Mouse (Mus musculus) forebrain, postnatal 0 days (tissue): ENCODE results near the gene Evi5l. TPM values are rescaled to one million over a fixed set of nuclear protein-coding genes. Genes with fewer than 3 reads are reported as not detected.

Experiments used
- ATAC-seq: fragments of 200-750 bp; cut with Nextera tagmentation; 2 replicates; pipeline ENCODE4 v1.8.0; 2017; ENCODE audit warnings: mild to moderate bottlenecking, moderate library complexity
- DNase-seq: peaks from one replicate; pipeline ENCODE4 v3.0.0-alpha.2; 2015
- H3K27ac ChIP-seq: fragments of 300-500 bp; sonication (generic); 2 replicates; pipeline ENCODE4 v1.5.1; 2014; ENCODE audit warnings: low read depth, mild to moderate bottlenecking, antibody characterized with exemption, low read length, moderate library complexity, mixed read lengths
- H3K27me3 ChIP-seq: fragments of 300-500 bp; sonication (generic); 2 replicates; pipeline ENCODE4 v1.6.1; 2014; ENCODE audit warnings: mild to moderate bottlenecking, low read length, mixed read lengths; ENCODE audit not compliant: insufficient read depth
- H3K36me3 ChIP-seq: fragments of 300-500 bp; sonication (generic); 2 replicates; pipeline ENCODE4 v1.6.1; 2014; ENCODE audit warnings: mild to moderate bottlenecking, moderate library complexity; ENCODE audit not compliant: insufficient read depth
- H3K4me1 ChIP-seq: fragments of 300-500 bp; sonication (generic); 2 replicates; pipeline ENCODE4 v1.6.1; 2014; ENCODE audit warnings: antibody characterized with exemption; ENCODE audit not compliant: insufficient read depth
- H3K4me2 ChIP-seq: fragments of 300-500 bp; sonication (generic); 2 replicates; pipeline ENCODE4 v1.6.1; 2014; ENCODE audit warnings: low read depth, mild to moderate bottlenecking, moderate library complexity
- H3K4me3 ChIP-seq: fragments of 300-500 bp; sonication (generic); 2 replicates; pipeline ENCODE4 v1.5.1; 2014; ENCODE audit warnings: low read depth, low read length, mixed read lengths
- H3K9ac ChIP-seq: fragments of 300-500 bp; sonication (generic); 2 replicates; pipeline ENCODE4 v1.6.1; 2014; ENCODE audit warnings: mild to moderate bottlenecking
- H3K9me3 ChIP-seq: fragments of 300-500 bp; sonication (generic); 2 replicates; pipeline ENCODE4 v1.6.1; 2016; ENCODE audit warnings: low read length
- CTCF ChIP-seq: sonication (generic); IDR thresholded peaks from 2 replicates; pipeline ENCODE4 v1.5.1; 2016; ENCODE audit warnings: antibody characterized with exemption, control low read depth, low read depth
- WGBS: fragments of 180-500 bp; shearing (Covaris S2); extraction: QIAGEN DNeasy Blood & Tissue Kit; methylation state at CpG from one replicate; pipeline ENCODE4 v1.1.7; 2014; 5-methylcytosine and 5-hydroxymethylcytosine counted together
- polyA plus RNA-seq: library from polyadenylated mRNA; unstranded; fragments of >200 nt; fragmentation: Nextera tagmentation; extraction: Ambion mirVana; gene quantifications from 2 replicates; pipeline ENCODE4 v1.2.1, GENCODE M21; 2015
- total RNA-seq: library from RNA; depleted of rRNA; stranded (reverse); fragments of >200 nt; gene quantifications from 2 replicates; pipeline ENCODE4 v1.2.3, GENCODE M21; 2014

Evi5l gene
- total and polyA plus RNA-seq, 2 experiments from 2014 or later, result 90.3 to 159 TPM

DNA sequence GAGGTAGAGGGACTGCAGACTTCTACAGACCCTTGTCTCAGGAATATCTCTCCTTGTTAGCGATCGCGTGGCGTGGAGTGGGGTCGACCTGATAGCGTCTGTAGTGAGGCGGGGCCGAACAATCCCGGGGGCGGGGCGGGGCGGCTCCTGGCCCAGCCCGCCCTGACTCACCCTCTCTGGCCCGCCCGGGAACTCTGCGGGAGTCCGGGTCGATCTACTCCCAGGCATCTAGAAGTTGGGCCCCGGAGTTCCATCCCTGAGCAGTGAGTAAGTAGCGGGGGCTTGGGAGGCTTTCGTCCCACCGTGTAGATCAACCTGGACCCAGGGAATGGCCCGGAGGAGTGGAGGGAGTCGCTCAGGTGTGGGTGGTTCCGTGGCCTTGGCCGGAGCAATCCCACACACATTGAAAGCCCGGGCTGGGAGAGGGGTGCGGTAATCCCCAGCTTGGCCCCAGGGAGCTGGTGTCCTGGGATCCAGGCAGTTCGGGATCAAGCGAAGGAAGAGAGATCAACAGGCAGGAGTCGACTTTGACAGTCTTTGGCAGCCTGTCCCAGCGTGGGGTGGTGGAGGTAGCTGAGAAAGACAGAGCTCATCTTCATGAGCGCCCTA lies 60.5 kb downstream of the Evi5l start, which contains the start of gene Lrrc8e:
Gene Lrrc8e, plus strand, starts transcription at position 89 of the 609 bp plus-strand sequence.
- Histone ChIP-seq H3K36me3 (no peaks in the 10 kb centered on the region), H3K27me3 (no peaks in the 10 kb centered on the region), H3K9me3 (no peaks in the 10 kb centered on the region), H3K27ac (no peak within 1 kb of the TSS), H3K4me3 (no peak within 1 kb of the TSS), H3K4me2 (0 out of 2 replicates have a peak within 1 kb of the TSS, but pooled peaks have one; percentile 17), H3K9ac (no peak within 1 kb of the TSS), H3K4me1 (no peaks in the 10 kb centered on the region)
- no peak for TF ChIP-seq CTCF
- DNase-seq (no peak), ATAC-seq (no peak)
- WGBS, result 6% methylated on average over 32 of the region's 33 CpGs

DNA sequence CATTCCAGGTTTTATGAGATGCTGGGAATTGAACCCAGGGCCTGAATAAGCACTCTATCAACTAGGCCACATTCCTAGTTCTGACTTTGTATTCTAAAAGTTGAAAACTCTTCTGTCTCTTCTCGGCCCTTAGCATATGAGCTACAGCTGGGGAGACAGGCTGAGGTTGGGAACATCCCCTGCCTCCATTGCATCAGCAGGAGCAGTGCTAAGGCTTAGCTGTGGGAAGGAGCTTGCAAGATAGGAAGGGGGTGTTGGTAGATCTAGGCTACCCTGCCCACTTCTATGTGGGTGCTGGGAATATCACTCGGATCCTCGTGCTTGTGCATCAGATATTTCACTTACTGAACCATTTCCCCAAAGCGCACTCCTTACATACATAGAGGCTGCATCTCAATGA lies 61.6 kb downstream of the Evi5l start:
- Histone ChIP-seq H3K9ac (no peak overlapping the region), H3K27me3 (no peaks in the 10 kb centered on the region), H3K4me1 (no peaks in the 10 kb centered on the region), H3K4me3 (no peak overlapping the region), H3K36me3 (no peaks in the 10 kb centered on the region), H3K9me3 (no peaks in the 10 kb centered on the region), H3K27ac (no peak overlapping the region), H3K4me2 (no peak overlapping the region)
- no peak for DNase-seq
- ATAC-seq, result no peak
- no peak for TF ChIP-seq CTCF
- whole genome bisulfite sequencing, result 95% methylated on average over 4 of the region's 4 CpGs

DNA sequence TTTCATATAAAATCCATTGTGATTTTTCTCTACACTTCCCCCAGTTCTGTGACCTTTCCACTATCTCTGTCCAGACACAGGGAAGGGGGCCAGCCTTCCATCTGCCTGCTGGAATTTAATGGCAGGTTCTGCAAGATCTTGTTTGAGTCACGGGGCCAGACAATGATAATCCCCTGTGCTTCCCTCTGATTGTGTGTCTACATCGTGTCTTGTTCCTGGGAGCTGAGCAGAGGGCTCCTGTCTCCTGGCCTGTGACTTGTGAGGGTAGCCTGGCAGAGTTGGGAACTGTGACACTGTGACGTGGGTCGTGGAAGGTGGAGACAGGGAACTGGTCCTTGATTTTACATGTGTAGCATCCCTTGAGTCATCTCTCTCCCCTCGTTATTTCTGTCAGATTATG lies 63.4 kb downstream of the Evi5l start:
- H3K27me3 ChIP-seq, result no peaks in the 10 kb centered on the region
- H3K36me3 ChIP-seq, result no peaks in the 10 kb centered on the region
- DNase-seq, result no peak
- WGBS, result 70% methylated on average over 5 of the region's 5 CpGs
- H3K27ac ChIP-seq, result no peak overlapping the region
- no peak overlapping the region for H3K4me3 ChIP-seq
- H3K4me1 ChIP-seq, result no peaks in the 10 kb centered on the region
- no peak for ATAC-seq
- H3K4me2 ChIP-seq, result no peak overlapping the region
- no peaks in the 10 kb centered on the region for H3K9me3 ChIP-seq
- H3K9ac ChIP-seq, result no peak overlapping the region
- TF ChIP-seq CTCF, result no peak

DNA sequence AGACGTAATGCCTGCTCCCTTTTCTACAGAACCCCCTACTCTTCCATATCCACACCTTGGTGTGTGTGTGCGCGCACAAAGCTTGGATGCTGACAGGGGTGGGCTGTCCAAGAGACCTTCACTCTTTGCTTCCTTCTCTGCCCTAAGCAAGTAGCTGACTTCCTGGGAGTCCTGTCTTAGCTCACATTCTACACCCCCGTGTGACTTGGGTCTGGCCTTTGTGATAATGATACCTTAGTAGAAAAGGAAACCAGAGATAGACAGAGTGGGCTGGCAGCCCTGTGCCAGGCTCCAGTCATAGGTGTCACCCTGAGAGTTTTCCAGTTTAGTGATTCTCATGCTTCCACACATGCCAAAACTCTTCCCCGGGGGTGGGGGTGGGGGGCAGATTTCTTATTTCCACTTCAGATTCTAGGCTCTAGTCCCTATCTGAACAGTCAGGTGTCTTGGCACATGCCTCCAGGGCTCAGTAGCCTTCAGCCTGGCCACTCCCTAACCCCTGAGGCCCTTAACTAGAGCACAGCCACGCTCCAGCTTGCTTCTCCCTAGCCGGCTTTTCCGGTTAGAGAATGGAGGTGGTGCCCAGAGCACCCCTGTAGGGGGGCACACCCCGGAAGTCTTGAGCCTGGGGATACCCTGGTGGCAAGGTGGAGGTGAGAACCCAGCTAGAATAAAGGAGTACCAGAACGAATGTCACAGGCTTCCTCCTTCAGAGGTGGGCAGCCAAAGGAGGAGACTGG lies 64.4 kb downstream of the Evi5l start:
- Histone ChIP-seq H3K4me2 (no peak overlapping the region), H3K27me3 (no peaks in the 10 kb centered on the region), H3K9me3 (no peaks in the 10 kb centered on the region), H3K4me3 (no peak overlapping the region), H3K36me3 (no peaks in the 10 kb centered on the region), H3K4me1 (no peaks in the 10 kb centered on the region), H3K27ac (no peak overlapping the region), H3K9ac (no peak overlapping the region)
- ATAC-seq (no peak), DNase-seq (no peak)
- no peak for TF ChIP-seq CTCF
- WGBS, result 70% methylated on average over 10 of the region's 10 CpGs

DNA sequence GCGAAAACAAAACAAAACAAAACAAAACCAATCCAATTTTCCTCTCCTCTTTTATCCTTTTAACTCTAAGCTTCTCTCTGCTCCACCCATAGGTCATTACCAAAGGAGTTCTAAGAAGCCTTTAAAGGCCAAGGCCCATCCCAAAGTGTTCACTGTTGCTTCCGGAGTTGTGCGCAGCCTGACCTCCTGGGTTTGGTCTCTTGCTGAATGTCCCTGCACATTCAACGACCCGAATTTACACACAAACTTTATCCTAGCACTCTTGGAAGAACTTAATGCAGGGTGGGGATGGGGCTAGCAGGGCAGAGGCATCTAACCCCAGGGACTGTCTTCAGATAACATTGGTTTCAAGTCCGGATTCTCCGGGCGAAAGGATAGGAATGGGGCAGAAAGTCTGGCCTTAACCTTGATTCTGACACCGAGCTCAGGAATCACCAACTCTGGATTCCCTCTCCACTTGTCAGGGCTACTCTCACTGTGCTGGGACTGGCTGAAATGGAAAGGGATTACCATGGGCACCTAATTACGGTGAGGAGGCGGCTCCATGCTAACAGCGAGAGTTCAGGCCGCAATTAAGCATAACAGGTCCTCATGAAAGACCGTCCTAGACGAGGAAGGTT lies 71.6 kb downstream of the Evi5l start:
- no peak for TF ChIP-seq CTCF
- Histone ChIP-seq H3K4me1 (peaks cover 12% of the 10 kb centered on the region), H3K27me3 (no peaks in the 10 kb centered on the region), H3K4me3 (peak overlapping the region; percentile 84), H3K4me2 (peak overlapping the region; percentile 59), H3K9ac (peak overlapping the region; percentile 54), H3K9me3 (no peaks in the 10 kb centered on the region), H3K27ac (peak overlapping the region; percentile 89), H3K36me3 (peaks cover 20% of the 10 kb centered on the region)
- WGBS, result 17% methylated on average over 15 of the region's 15 CpGs
- no peak for DNase-seq
- ATAC-seq, result no peak

DNA sequence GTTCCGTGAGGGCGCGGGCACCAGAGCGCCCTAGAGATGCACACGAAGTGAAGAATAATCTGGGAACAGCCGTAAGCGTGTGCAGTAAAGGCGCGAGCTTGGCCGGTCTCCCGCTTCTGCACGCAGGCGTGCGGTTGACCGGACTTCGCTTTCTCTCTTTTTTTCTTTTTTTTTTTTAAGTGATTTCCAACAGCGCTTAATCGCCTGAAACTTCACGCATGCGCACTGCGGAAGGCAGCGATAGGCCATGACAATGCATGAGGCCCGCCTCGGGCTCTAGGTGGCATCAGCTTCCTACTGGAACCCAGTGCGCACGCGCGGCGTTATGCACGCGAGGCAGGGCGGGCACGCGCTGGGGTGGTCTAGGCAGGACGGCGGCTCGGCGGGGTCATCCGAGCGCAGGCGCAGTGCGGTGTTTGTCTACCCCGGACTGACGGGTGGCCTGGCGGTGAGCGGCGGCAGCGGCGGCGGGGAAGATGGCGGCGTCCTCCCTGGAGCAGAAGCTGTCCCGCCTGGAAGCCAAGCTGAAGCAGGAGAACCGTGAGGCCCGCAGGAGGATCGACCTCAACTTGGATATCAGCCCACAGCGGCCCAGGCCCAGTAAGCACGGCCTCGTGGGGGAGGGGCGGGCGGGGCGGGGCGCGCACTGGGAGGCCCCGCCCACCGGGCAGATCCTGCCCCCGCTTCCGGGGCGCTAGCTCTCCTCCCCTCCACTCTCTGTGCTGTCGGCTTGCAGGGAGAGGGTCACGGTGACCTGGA lies 72.2 kb downstream of the Evi5l start, which contains the start of the genes Map2k7 and Gm49320:
Gene Map2k7, plus strand, starts transcription at position 307 of the 759 bp plus-strand sequence.
Gene Gm49320, plus strand, starts transcription at position 432 of the 759 bp plus-strand sequence.
- H3K27ac ChIP-seq, result peak within 1 kb of the TSS; percentile 89
- peak within 1 kb of the TSS; percentile 88 for H3K4me2 ChIP-seq
- H3K9me3 ChIP-seq, result no peaks in the 10 kb centered on the region
- peak within 1 kb of the TSS; percentile 78 for H3K9ac ChIP-seq
- H3K4me3 ChIP-seq, result peak within 1 kb of the TSS; percentile 84
- WGBS, result 3% methylated on average over 68 of the region's 71 CpGs
- no peaks in the 10 kb centered on the region for H3K27me3 ChIP-seq
- peaks cover 27% of the 10 kb centered on the region for H3K36me3 ChIP-seq
- peak; percentile 80 for TF ChIP-seq CTCF
- ATAC-seq (peak; percentile 96), DNase-seq (peak; percentile 100)
- H3K4me1 ChIP-seq, result peaks cover 12% of the 10 kb centered on the region
